Comparison of ENCODE assay signal across 28 mouse cellular contexts in genomic region chr17:28138013-28138412, GRCm38 (mm10). TPM values are rescaled to one million over a fixed set of nuclear protein-coding genes. Genes with fewer than 3 reads are reported as not detected.
DNase-seq lines count a peak whose midpoint lies in the region; ATAC-seq and TF ChIP-seq lines count a peak whose summit lies in the region.
"Had no signal": no experiment of that assay in that cellular context is flagged by ENCODE, and none has a peak within 500 bp of the region (broad histone marks: within the 10 kb centered on the region; RNA-seq: fewer than 3 reads in every experiment).

No protein-coding gene starts in this region.

- H3K27me3 ChIP-seq in hindbrain, embryonic 10.5 days (ENCODE audit: insufficient read depth, poor library complexity, severe bottlenecking): peaks cover 62% of the 10 kb centered on the region
- no peaks in the 10 kb centered on the region for H3K27me3 ChIP-seq in hindbrain, embryonic 11.5 days (ENCODE audit: control insufficient read depth, insufficient read depth, low read length)
- peaks cover 55% of the 10 kb centered on the region for H3K27me3 ChIP-seq in embryonic facial prominence, embryonic 10.5 days (replicated peaks; ENCODE audit: low read depth, poor library complexity, severe bottlenecking)
- H3K27me3 ChIP-seq: forebrain, embryonic 15.5 days; hindbrain, embryonic 15.5 days had no signal

- H3K9ac ChIP-seq in hindbrain, embryonic 11.5 days (ENCODE audit: low read depth, low read length): no peak overlapping the region
- no peak overlapping the region for H3K9ac ChIP-seq in ES-E14 (ENCODE audit: insufficient read depth, low read depth, low read length, poor library complexity, severe bottlenecking)
- H3K9ac ChIP-seq: forebrain, embryonic 12.5 days; forebrain, embryonic 15.5 days; heart, embryonic 12.5 days; heart, embryonic 15.5 days; hindbrain, embryonic 12.5 days; hindbrain, embryonic 15.5 days had no signal

- ATAC-seq in hindbrain, embryonic 11.5 days (ENCODE audit: low FRiP score): no peak
- ATAC-seq: forebrain, embryonic 15.5 days had no signal

- DNase-seq in hindbrain, embryonic 10.5 days (ENCODE audit: low spot score): no peak
- no peak for DNase-seq in hindbrain, embryonic 11.5 days (ENCODE audit: low spot score)
- peak; percentile 70 for DNase-seq in ES-E14 (ENCODE audit: low read depth, low spot score)
- DNase-seq in embryonic facial prominence, embryonic 10.5 days (ENCODE audit: low spot score): no peak
- no peak for DNase-seq in adrenal gland, adult 8-10 months
- no peak for DNase-seq in T-cell, adult 2 months (ENCODE audit: low spot score)
- DNase-seq: adrenal gland, adult 2 months; adrenal gland, postnatal 25 days; B cell, adult 2 months; cerebellum, adult 11-12 months; cerebellum, adult 8-10 months; cerebellum, postnatal 10 days; cerebellum, postnatal 36 days; embryo, embryonic 11 days; gastrocnemius, postnatal 25 days; heart, adult 18-20 months; heart, postnatal 10 days; heart, postnatal 36 days; kidney, adult 11 months; kidney, adult 9 months had no signal

- H3K36me3 ChIP-seq in hindbrain, embryonic 10.5 days: no peaks in the 10 kb centered on the region
- H3K36me3 ChIP-seq in hindbrain, embryonic 11.5 days (ENCODE audit: control insufficient read depth, insufficient read depth, low read length): no peaks in the 10 kb centered on the region
- no peaks in the 10 kb centered on the region for H3K36me3 ChIP-seq in ES-E14 (ENCODE audit: control insufficient read depth, insufficient read depth, low read length, poor library complexity, severe bottlenecking)
- no peaks in the 10 kb centered on the region for H3K36me3 ChIP-seq in embryonic facial prominence, embryonic 10.5 days (replicated peaks)
- H3K36me3 ChIP-seq: forebrain, embryonic 12.5 days; forebrain, embryonic 15.5 days; heart, embryonic 12.5 days; heart, embryonic 15.5 days; hindbrain, embryonic 12.5 days; hindbrain, embryonic 15.5 days had no signal

- H3K27ac ChIP-seq in hindbrain, embryonic 10.5 days: peak overlapping the region; percentile 10; the same call in 1 of the 2 replicates
- H3K27ac ChIP-seq in hindbrain, embryonic 11.5 days (ENCODE audit: low read depth, low read length): no peak overlapping the region
- no peak overlapping the region for H3K27ac ChIP-seq in ES-E14 (ENCODE audit: insufficient read depth, low read depth, low read length, poor library complexity, severe bottlenecking)
- H3K27ac ChIP-seq in embryonic facial prominence, embryonic 10.5 days (replicated peaks): 0 out of 2 replicates have a peak overlapping the region, but pooled peaks have one; percentile 36
- H3K27ac ChIP-seq: forebrain, embryonic 12.5 days; forebrain, embryonic 15.5 days; heart, embryonic 15.5 days; hindbrain, embryonic 12.5 days; hindbrain, embryonic 15.5 days had no signal

- in situ Hi-C loops in ES-E14 (cut with MboI; ENCODE audit: low sequenced_read_pairs in 2 of 2, unreplicated experiment in 2 of 2): no loop called here

- no peak overlapping the region for H3K4me2 ChIP-seq in hindbrain, embryonic 11.5 days (replicated peaks; ENCODE audit: low read depth, low read length)
- H3K4me2 ChIP-seq: forebrain, embryonic 12.5 days; forebrain, embryonic 15.5 days; heart, embryonic 12.5 days; heart, embryonic 15.5 days; hindbrain, embryonic 12.5 days; hindbrain, embryonic 15.5 days had no signal

- peaks cover 58% of the 10 kb centered on the region for H3K4me1 ChIP-seq in hindbrain, embryonic 10.5 days (replicated peaks)
- peaks cover 9% of the 10 kb centered on the region; the same call in 1 of the 2 replicates for H3K4me1 ChIP-seq in hindbrain, embryonic 11.5 days (replicated peaks; ENCODE audit: control insufficient read depth, insufficient read depth, low read length)
- peaks cover 10 to 27% of the 10 kb centered on the region in 2 experiments; a peak in 3 of 4 replicates for H3K4me1 ChIP-seq in ES-E14 (ENCODE audit: control insufficient read depth in 2 of 2, insufficient read depth in 2 of 2, low read length in 2 of 2, poor library complexity in 1 of 2)
- H3K4me1 ChIP-seq in embryonic facial prominence, embryonic 10.5 days: peaks cover 59% of the 10 kb centered on the region

- no peak overlapping the region for H3K4me3 ChIP-seq in hindbrain, embryonic 10.5 days
- H3K4me3 ChIP-seq in hindbrain, embryonic 11.5 days (ENCODE audit: low read depth, low read length): no peak overlapping the region
- no peak overlapping the region for H3K4me3 ChIP-seq in ES-E14 (ENCODE audit: insufficient read depth in 1 of 2, low read depth in 1 of 2, low read length in 2 of 2, poor library complexity in 1 of 2, severe bottlenecking in 1 of 2)
- no peak overlapping the region; the same call in 1 of the 2 replicates for H3K4me3 ChIP-seq in embryonic facial prominence, embryonic 10.5 days
- H3K4me3 ChIP-seq: forebrain, embryonic 12.5 days; forebrain, embryonic 15.5 days; heart, embryonic 12.5 days; heart, embryonic 15.5 days; hindbrain, embryonic 12.5 days; hindbrain, embryonic 15.5 days had no signal

- no peaks in the 10 kb centered on the region for H3K9me3 ChIP-seq in hindbrain, embryonic 10.5 days
- no peaks in the 10 kb centered on the region for H3K9me3 ChIP-seq in hindbrain, embryonic 11.5 days (ENCODE audit: control insufficient read depth, low read length)
- no peaks in the 10 kb centered on the region for H3K9me3 ChIP-seq in ES-E14 (ENCODE audit: control insufficient read depth, insufficient read depth, low read depth, low read length)
- no peaks in the 10 kb centered on the region for H3K9me3 ChIP-seq in embryonic facial prominence, embryonic 10.5 days
- H3K9me3 ChIP-seq: forebrain, embryonic 12.5 days; forebrain, embryonic 15.5 days; heart, embryonic 12.5 days; heart, embryonic 15.5 days; hindbrain, embryonic 12.5 days; hindbrain, embryonic 15.5 days had no signal

- WGBS in hindbrain, embryonic 10.5 days: 85% methylated on average over 8 of the region's 8 CpGs
- 87% methylated on average over 8 of the region's 8 CpGs for WGBS in hindbrain, embryonic 11.5 days
- WGBS in embryonic facial prominence, embryonic 10.5 days: 86% methylated on average over 8 of the region's 8 CpGs

TF ChIP-seq in ES-E14, 5 proteins besides CTCF, POLR2A, EP300 and RAD21:
- TF ChIP-seq ZNF384 (IDR thresholded peaks at IDR 0.05; ENCODE audit: low read depth, low read length) (no peak), CHD2 (IDR thresholded peaks at IDR 0.05; ENCODE audit: low read depth, low read length) (no peak), ZC3H11A (IDR thresholded peaks at IDR 0.05; ENCODE audit: borderline replicate concordance, low read depth, low read length) (no peak), MAFK (IDR thresholded peaks at IDR 0.05; ENCODE audit: insufficient read depth, low read depth, low read length) (no peak), HCFC1 (IDR thresholded peaks at IDR 0.05; ENCODE audit: borderline replicate concordance, insufficient read depth, low read length) (no peak)

RNA-seq across cellular contexts. Expression of gene Scube3, which starts 3.9 kb away (rescaled TPM):
- polyA plus RNA-seq in hindbrain, embryonic 10.5 days (2016; fragmentation: Nextera tagmentation; extraction: Ambion mirVana): 10.7 and 11.0 TPM in 2 replicates
- polyA plus RNA-seq in hindbrain, embryonic 11.5 days (2014; fragmentation: Nextera tagmentation; extraction: Ambion mirVana): 8.0 and 8.6 TPM in 2 replicates
- total RNA-seq in ES-E14 (2012; rRNA removed): 24.0 and 25.7 TPM in 2 replicates
- polyA plus RNA-seq in embryonic facial prominence, embryonic 10.5 days (2016; fragmentation: Nextera tagmentation; extraction: Ambion mirVana): 8.7 and 9.7 TPM in 2 replicates
- total RNA-seq in adrenal gland, adult 8-10 months (2022): 10 to 100 TPM; 12.1 to 19.7 (median 15.9) TPM

RNA-seq across cellular contexts. Expression of gene Zfp523, which starts 38.9 kb away (rescaled TPM):
- polyA plus RNA-seq in hindbrain, embryonic 10.5 days (2016; fragmentation: Nextera tagmentation; extraction: Ambion mirVana): 36.1 and 39.8 TPM in 2 replicates
- polyA plus RNA-seq in hindbrain, embryonic 11.5 days (2014; fragmentation: Nextera tagmentation; extraction: Ambion mirVana): 27.6 and 29.5 TPM in 2 replicates
- total RNA-seq in ES-E14 (2012; rRNA removed): 11.4 and 16.8 TPM in 2 replicates
- polyA plus RNA-seq in embryonic facial prominence, embryonic 10.5 days (2016; fragmentation: Nextera tagmentation; extraction: Ambion mirVana): 32.8 and 35.9 TPM in 2 replicates
- 10 to 100 TPM; 39.2 to 62.8 (median 49.0) TPM for total RNA-seq in adrenal gland, adult 8-10 months (2022)

RNA-seq across cellular contexts. Expression of gene Tcp11, which starts 57.6 kb away (rescaled TPM):
- 1.1 and 2.8 TPM in 2 replicates for polyA plus RNA-seq in hindbrain, embryonic 10.5 days (2016; fragmentation: Nextera tagmentation; extraction: Ambion mirVana)
- 0.99 and 1.3 TPM in 2 replicates for polyA plus RNA-seq in hindbrain, embryonic 11.5 days (2014; fragmentation: Nextera tagmentation; extraction: Ambion mirVana)
- 4.8 and 7.3 TPM in 2 replicates for total RNA-seq in ES-E14 (2012; rRNA removed)
- 0.54 and 0.83 TPM in 2 replicates for polyA plus RNA-seq in embryonic facial prominence, embryonic 10.5 days (2016; fragmentation: Nextera tagmentation; extraction: Ambion mirVana)
- total RNA-seq in adrenal gland, adult 8-10 months (2022): under 1 TPM in 1 of 4 experiments, not detected in 3; 0.46 TPM
- total RNA-seq: adrenal gland, postnatal 25 days; CH12.LX; gastrocnemius, adult 8-10 months; gastrocnemius, postnatal 25 days; heart, postnatal 36 days had no signal
- polyA plus RNA-seq: adrenal gland, adult 2 months had no signal

Comparison
In these comparisons a context has a peak if more than half of its experiments do, and no peak if none do; other contexts are left out.
1. H3K27ac ChIP-seq: peak in hindbrain, embryonic 10.5 days (single experiment) and embryonic facial prominence, embryonic 10.5 days (single experiment); none in hindbrain, embryonic 11.5 days (single experiment) and ES-E14 (single experiment).